Mouse (Mus musculus) megakaryocyte, adult 5-6 weeks (primary cell): Measurements from ENCODE around the gene Pcgf6. TPM values are rescaled to one million over a fixed set of nuclear protein-coding genes. Genes with fewer than 3 reads are reported as not detected.
"Not testable (repeated sequence)": the region's sequence is repeated elsewhere in the genome, so short reads cannot be mapped to it uniquely, and the experiment has no call there.

Experiments
- ATAC-seq: 2 replicates; pipeline ENCODE4 v1.8.0; 2016; ENCODE audit warnings: mild to moderate bottlenecking, inconsistent platforms; ENCODE audit not compliant: poor library complexity, severe bottlenecking
- total RNA-seq, 2 experiments: library from RNA; stranded (forward) in 1 of 2; stranded (reverse) in 1 of 2; fragments of 153-499, 151-499 nt in 1 of 2; fragments of 221-1000, 200-1000 nt in 1 of 2; gene quantifications; 2 replicates each; pipeline versions ENCODE4 v1.2.3 to v1.2.4; 2015 to 2017

Gene Pcgf6
- total RNA-seq, 2 experiments from 2014 or later: 0.81 to 5.4 TPM

DNA sequence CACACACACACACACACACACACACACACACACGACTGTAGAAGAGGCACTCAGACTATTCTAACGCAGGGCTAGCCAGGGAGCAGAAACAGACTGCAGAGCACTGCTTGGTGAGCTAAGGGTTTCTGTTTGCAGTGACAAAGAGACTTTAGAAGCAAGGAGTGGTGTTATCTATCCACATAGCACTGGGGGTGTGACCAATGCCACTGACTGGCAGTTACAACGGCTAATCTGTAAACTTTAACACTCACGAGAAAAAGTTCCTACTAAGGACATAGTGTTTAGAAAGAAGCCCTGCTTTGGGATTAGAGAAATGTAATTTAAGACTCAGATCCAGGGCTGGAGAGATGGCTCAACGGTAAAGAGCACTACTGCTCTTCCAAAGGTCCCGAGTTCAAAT, 51.0 kb downstream of the Pcgf6 start:
- no peak for ATAC-seq

DNA sequence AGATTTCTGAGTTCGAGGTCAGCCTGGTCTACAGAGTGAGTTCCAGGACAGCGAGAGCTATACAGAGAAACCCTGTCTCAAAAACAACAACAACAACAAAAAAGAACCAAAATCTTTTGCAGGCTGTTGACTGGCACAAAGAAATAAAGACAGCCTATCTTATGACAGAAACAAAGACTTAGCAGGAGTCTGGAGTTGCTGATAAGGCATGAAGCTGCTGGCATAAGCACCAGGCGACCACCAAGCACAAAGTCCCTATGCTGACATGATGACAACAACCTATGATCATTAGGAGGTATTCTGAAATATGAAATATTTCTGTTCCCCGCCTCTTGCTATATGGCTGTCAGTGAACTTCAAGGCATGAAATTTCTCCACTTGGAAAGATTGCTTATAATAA, 51.8 kb downstream of the Pcgf6 start:
- ATAC-seq: no peak

DNA sequence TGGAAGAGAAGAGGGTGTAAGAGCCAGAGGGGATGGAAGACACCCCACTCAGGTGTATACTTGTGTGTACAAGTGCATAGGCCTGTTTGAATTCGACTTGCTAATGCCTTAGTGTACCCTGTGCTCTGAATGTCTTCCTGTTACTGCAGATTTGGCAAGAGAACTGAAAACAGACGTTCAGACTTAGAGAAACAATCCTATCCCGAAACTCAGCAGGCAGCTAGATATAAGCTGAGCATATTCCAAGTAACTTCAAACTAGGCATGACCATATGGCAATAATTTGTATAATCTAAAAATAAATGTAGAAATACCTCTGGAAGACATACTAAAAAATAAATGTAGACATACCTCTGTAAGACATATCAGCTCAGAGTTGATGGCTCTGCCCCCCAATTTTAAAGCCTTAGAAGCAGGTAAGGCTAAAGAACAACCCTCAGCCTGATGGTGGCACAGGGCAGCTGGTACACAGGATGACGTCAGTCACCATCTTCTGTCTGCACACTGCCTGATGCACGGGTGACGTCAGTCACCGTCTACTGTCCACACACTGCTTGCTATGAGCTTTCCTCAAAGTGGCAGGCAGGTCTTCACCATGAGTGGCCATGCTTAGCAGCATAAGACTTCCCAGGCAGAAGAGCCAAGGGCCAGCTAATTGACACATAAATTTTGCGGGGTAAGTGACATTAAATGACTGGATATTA, 52.4 kb downstream of the Pcgf6 start:
- ATAC-seq: no peak

DNA sequence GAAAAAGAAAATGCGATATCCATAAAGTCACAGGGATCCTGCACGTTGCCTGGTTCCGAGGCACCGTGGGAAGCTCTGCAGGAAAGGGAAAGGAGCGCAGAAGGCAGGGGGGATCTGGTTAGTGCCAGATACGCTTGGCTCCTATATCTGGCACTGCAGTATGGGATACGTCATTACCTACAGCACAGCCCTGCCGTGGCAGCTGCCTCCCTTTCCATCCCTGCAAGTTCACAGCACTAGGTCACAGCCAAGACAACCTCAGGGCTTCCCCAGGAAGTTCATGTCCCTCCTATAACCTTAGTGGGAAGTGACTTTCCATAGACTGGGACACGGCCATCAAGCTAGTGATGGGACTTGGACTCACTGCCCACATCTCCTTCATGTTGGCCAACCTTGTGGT, 54.6 kb downstream of the Pcgf6 start:
- no peak for ATAC-seq

DNA sequence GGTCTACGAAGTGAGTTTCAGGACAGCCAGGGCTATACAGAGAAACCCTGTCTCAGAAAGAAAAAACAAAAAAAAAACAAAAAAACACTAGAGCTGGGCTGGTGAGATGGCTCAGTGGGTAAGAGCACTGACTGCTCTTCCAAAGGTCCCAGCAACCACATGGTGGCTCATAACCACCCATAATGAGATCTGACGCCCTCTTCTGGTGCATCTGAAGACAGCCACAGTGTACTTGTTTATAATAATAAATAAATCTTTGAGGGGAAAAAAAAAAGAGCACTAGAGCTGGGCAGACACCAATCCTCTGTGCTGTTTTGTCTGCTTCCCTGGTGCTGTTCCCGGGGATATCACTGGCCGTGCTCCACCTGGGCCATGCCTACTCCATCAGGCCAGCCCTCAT, 58.4 kb downstream of the Pcgf6 start:
- ATAC-seq: not testable (repeated sequence)

DNA sequence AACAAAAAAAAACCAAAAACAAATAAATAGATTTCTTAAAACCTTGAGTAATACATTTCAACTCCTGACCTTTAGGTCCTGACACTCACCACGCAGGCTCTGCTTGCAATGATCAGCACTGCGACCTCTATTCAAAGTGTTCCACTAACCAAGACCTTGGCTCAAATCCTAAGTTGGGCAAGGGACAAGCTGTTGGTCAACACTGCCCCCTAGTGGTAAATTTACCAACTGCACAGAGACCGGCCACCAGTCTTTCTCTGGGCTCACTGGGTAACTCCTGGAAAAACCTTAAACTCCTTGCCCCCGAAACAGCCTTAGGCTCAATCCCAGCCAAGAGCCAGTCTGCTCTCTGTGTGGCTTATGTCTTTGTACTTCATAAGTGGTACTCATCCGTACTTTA, 59.6 kb downstream of the Pcgf6 start:
- ATAC-seq: peak; percentile 80

DNA sequence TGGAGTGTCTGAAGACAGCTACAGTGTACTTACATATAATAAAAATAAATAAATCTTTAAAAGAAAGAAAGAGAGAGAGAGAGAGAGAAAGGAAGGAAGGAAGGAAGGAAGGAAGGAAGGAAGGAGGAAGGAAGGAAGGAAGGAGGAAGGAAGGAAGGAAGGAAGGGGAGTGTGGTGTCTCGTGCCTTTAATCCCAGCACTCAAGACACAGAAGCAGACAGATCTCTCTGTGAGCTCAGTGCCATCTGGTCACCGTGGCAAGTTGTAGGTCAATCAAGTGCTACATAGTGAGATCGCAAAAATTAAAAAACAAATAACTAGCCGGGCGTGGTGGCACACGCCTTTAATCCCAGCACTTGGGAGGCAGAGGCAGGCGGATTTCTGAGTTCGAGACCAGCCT, 60.1 kb downstream of the Pcgf6 start:
- not testable (repeated sequence) for ATAC-seq

DNA sequence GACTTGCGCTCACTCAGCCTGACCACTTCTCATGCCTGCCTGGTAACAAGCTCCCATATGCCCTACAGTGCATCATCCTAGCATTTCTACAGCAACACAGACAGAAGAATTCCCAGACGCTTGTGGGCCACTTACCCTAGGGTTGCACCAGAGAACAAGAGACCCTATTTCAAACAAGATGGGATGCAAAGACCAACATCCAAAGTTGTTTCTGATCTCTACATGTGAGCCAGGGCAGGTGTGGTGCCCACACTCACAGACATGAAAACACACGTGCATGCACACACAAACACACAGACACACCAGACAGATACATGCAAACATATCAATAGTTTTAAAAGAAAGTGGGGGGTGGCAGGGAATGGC, 60.6 kb downstream of the Pcgf6 start:
- ATAC-seq: no peak

DNA sequence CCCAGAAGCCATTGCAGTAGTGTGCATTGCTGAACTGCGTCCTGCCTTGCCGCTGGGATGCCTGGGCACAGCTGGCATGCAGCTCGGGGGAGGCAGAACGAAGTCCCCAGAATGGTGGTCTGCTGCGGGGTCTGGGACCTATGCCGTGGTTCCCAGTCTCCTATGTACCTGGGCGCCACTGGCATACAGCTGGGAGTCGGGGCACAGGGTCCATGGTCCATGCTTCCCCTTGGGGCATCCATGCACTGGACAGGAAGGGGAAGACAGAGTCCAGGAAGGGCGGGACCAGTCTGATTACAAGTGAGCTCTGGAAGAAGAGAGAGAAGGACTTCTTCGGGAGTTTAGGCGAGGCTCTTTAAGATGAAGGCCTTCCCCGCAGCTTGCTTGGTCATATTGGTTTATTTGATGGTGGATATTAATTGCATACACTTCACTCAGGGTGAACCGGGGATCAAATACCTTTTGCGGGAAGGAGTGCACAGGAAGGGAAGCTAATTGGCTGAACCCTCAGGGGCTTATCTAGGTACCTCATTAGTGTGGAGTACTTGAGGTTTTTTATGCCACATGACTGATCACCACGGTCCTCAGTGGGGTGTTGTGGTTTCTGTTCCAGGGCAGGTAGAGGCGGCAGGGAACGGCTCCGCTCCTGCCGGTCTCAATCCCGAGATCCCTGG, 61.1 kb downstream of the Pcgf6 start:
- no peak for ATAC-seq

DNA sequence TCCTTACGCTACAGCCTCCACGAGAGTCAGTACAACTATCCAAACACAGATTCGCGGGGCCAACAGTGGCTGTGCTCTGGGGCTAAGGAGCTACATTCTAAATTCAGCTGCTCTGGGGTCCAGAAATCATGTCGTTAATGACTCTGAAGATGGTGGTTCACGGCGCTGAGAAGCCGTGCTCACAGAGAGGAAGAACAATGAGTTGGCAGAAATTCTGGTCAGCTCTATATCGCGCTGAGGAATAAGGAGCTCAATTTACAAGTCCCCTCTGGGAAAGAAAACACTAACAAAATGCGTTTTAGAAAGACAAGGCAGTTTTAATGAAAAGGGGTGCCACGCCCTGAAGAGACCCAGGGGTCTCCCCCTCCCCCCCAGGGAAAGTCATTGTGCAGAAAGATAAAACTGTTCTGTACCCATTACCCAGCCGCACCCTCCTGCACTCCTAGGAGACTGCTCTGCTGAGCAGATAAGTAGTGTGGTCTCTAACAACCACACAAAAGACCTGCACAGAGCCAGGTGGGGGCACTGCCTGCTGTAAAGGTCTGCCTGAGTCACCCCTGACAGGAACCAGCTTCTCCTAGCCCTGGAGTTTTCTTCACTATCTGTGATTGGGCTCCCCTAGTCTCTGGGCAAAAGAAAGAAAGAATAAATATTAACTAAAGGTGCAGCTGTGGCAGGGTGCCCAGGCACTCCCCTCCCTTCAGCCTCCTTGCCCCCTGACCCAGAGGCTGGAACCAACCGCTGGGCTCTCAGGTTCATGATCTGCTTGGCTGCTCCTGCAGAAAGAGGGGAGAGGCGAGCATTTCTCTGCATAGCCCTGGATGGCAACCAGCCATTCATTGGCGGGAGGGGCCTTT, 62.2 kb downstream of the Pcgf6 start:
- ATAC-seq: peak; percentile 33

DNA sequence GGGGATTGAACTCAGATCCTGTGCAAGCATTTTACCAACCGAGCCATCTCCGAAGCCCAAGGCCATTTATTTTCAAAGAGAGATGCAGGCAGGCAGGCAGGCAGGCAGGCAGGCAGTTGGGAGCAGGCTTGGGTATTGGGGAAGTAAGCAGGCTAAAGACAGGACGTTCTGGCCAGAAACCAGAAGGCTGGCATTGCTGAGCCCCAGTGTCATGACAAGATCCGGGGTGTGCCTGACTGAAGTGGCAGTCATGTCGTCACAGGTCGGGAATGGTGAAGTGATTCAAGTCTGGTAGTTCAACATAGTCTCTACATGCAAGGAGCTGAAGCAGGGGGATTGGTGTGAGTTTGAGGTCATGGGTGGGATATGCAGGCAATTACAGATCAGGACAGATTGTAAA, 63.1 kb downstream of the Pcgf6 start:
- peak; percentile 62 for ATAC-seq

DNA sequence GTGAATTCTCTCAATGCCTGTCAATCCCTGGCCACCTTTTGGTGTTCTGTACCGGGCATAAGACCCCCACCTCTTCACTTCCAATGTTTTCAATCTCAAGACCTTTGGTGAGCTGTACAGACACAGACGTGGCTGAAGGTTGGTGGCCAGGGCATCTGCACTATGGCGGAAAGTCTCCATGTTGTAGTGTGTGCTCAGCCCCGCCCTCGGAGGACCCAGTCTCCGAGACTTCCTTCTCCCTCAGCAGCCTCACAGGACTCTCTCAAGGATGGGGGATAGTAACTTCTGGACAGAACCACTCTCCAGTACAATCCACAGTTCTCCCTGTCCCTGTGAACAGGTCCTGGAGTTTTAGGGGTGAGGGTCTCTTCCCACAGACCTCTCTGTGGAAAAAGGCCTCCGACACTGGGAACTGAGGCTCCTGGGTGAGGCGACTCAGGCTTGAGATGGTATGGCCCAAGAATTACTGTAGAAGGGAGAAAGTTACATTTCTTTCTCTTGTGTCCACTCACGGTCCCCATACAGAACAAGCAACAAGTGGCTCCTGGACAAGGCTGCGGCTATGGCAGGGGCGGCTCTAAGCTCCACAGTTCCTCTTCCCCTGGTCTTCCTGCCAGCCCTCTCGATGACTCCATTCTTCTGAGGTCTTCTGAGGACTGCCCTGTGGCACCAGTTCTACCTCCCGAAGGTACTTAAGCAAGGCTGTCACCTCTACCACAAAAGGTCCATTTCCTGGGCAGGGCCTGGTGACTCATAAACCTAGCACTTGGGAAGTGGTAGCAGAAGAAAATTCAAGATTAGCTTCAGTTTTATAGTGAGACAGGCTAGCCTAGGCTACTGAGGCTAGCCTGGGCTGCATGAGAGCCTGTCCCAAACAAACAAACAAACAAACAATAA, 65.7 kb downstream of the Pcgf6 start:
- ATAC-seq: peak; percentile 78

DNA sequence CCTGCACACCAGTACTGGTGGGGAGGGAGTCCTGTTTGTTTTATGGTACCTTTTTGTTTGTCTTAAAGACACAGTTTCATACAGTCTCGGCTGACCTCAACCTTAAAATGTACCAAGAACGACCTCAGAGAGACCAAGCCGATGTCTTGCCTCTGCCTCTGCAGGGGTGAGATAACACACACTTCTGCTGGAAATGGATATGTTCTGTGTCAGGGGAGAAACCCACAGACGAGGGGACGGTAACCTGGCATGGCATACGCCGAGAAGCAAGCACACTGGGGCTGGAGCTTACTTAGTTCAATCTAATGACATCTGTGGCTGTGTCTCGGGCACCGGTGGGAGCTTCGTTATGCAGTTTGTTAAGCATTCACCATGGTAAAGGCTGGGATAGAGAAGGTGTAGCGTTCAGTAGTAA, 66.7 kb downstream of the Pcgf6 start:
- ATAC-seq: no peak

Other genes starting within 250 kb of the Pcgf6 start
- gene Ina, start 36.2 kb downstream of the Pcgf6 start, total RNA-seq (2015): not detected in 2 replicates
- not detected in 2 replicates for gene Ina, start 36.2 kb downstream of the Pcgf6 start, total RNA-seq (2017)
- gene Nt5c2, start 35.8 kb downstream of the Pcgf6 start, total RNA-seq (2015): 32.5 and 36.1 TPM in 2 replicates
- 42.1 and 43.6 TPM in 2 replicates for gene Nt5c2, start 35.8 kb downstream of the Pcgf6 start, total RNA-seq (2017)
- gene Taf5, start 16.8 kb upstream of the Pcgf6 start, total RNA-seq (2015): 13.8 and 14.6 TPM in 2 replicates
- 19.2 and 20.7 TPM in 2 replicates for gene Taf5, start 16.8 kb upstream of the Pcgf6 start, total RNA-seq (2017)
- 390 and 438 TPM in 2 replicates for gene Usmg5, start 39.7 kb upstream of the Pcgf6 start, total RNA-seq (2015)
- gene Usmg5, start 39.7 kb upstream of the Pcgf6 start, total RNA-seq (2017): 335 and 456 TPM in 2 replicates
- 3.2 and 3.4 TPM in 2 replicates for gene Pdcd11, start 39.9 kb upstream of the Pcgf6 start, total RNA-seq (2015)
- gene Pdcd11, start 39.9 kb upstream of the Pcgf6 start, total RNA-seq (2017): 7.7 and 8.0 TPM in 2 replicates
- gene Calhm2, start 87.4 kb upstream of the Pcgf6 start, total RNA-seq (2015): 22.8 and 24.6 TPM in 2 replicates
- 42.8 and 45.7 TPM in 2 replicates for gene Calhm2, start 87.4 kb upstream of the Pcgf6 start, total RNA-seq (2017)
- not detected in 2 replicates for gene Calhm1, start 93.3 kb upstream of the Pcgf6 start, total RNA-seq (2015)
- gene Calhm1, start 93.3 kb upstream of the Pcgf6 start, total RNA-seq (2017): not detected in 2 replicates
- gene Calhm3, start 106.9 kb upstream of the Pcgf6 start, total RNA-seq (2015): not detected in 2 replicates
- not detected in 2 replicates for gene Calhm3, start 106.9 kb upstream of the Pcgf6 start, total RNA-seq (2017)
- not detected in 2 replicates for gene Neurl1a, start 127.9 kb upstream of the Pcgf6 start, total RNA-seq (2015)
- gene Neurl1a, start 127.9 kb upstream of the Pcgf6 start, total RNA-seq (2017): not detected in 2 replicates